Mouse (Mus musculus) heart, postnatal 0 days (tissue): ENCODE data around the gene Slc25a22. TPM values are rescaled to one million over a fixed set of nuclear protein-coding genes. Genes with fewer than 3 reads are reported as not detected.

Experiments
- ATAC-seq: fragments of 200-750 bp; cut with Nextera tagmentation; 2 replicates; pipeline ENCODE4 v1.8.0; 2017; ENCODE audit warnings: low read depth, moderate number of reproducible peaks, moderate library complexity; ENCODE audit not compliant: insufficient read depth
- DNase-seq: peaks from one replicate; pipeline ENCODE4 v3.0.0-alpha.2; 2016; ENCODE audit warnings: low spot score
- H3K27ac ChIP-seq: fragments of 300-500 bp; sonication (generic); 2 replicates; pipeline ENCODE4 v1.5.1; 2014; ENCODE audit warnings: low read depth, mild to moderate bottlenecking
- H3K27me3 ChIP-seq: fragments of 300-500 bp; sonication (generic); 2 replicates; pipeline ENCODE4 v1.6.1; 2014; ENCODE audit warnings: low read length, mixed read lengths; ENCODE audit not compliant: control insufficient read depth, insufficient read depth
- H3K36me3 ChIP-seq: fragments of 300-500 bp; sonication (generic); replicated peaks from 2 replicates; pipeline ENCODE4 v1.6.1; 2014; ENCODE audit warnings: low read length, mixed read lengths; ENCODE audit not compliant: control insufficient read depth, insufficient read depth
- H3K4me1 ChIP-seq: fragments of 300-500 bp; sonication (generic); 2 replicates; pipeline ENCODE4 v1.6.1; 2014; ENCODE audit warnings: antibody characterized with exemption; ENCODE audit not compliant: control insufficient read depth, insufficient read depth
- H3K4me2 ChIP-seq: fragments of 300-500 bp; sonication (generic); 2 replicates; pipeline ENCODE4 v1.6.1; 2014; ENCODE audit warnings: low read depth, mild to moderate bottlenecking, low read length, moderate library complexity
- H3K4me3 ChIP-seq: fragments of 300-500 bp; sonication (generic); 2 replicates; pipeline ENCODE4 v1.5.1; 2014; ENCODE audit warnings: low read depth, low read length
- H3K9ac ChIP-seq: fragments of 300-500 bp; sonication (generic); replicated peaks from 2 replicates; pipeline ENCODE4 v1.6.1; 2014; ENCODE audit warnings: low read depth, low read length, mixed read lengths
- H3K9me3 ChIP-seq: fragments of 300-500 bp; sonication (generic); replicated peaks from 2 replicates; pipeline ENCODE4 v1.6.1; 2016; ENCODE audit warnings: low read length; ENCODE audit not compliant: control insufficient read depth
- CTCF ChIP-seq: IDR thresholded peaks from 2 replicates; pipeline ENCODE4 v1.5.1; 2016; ENCODE audit warnings: antibody characterized with exemption, control low read depth, low read depth
- EP300 ChIP-seq: IDR thresholded peaks from 2 replicates; pipeline ENCODE4 v1.6.1; 2016; ENCODE audit warnings: antibody characterized with exemption, low read depth
- WGBS: fragments of 180-500 bp; shearing (Covaris S2); extraction: QIAGEN DNeasy Blood & Tissue Kit; methylation state at CpG from one replicate; pipeline ENCODE4 v1.1.7; 2014; 5-methylcytosine and 5-hydroxymethylcytosine counted together
- polyA plus RNA-seq: library from polyadenylated mRNA; unstranded; fragments of >200 nt; fragmentation: Nextera tagmentation; extraction: Ambion mirVana; gene quantifications from 2 replicates; pipeline ENCODE4 v1.2.1, GENCODE M21; 2015
- total RNA-seq: library from RNA; depleted of rRNA; stranded (reverse); fragments of >200 nt; gene quantifications from 2 replicates; pipeline ENCODE4 v1.2.3, GENCODE M21; 2014; ENCODE audit warnings: low replicate concordance

The Slc25a22 gene
- total and polyA plus RNA-seq, 2 experiments from 2014 or later = 13.1 to 17.7 TPM

DNA sequence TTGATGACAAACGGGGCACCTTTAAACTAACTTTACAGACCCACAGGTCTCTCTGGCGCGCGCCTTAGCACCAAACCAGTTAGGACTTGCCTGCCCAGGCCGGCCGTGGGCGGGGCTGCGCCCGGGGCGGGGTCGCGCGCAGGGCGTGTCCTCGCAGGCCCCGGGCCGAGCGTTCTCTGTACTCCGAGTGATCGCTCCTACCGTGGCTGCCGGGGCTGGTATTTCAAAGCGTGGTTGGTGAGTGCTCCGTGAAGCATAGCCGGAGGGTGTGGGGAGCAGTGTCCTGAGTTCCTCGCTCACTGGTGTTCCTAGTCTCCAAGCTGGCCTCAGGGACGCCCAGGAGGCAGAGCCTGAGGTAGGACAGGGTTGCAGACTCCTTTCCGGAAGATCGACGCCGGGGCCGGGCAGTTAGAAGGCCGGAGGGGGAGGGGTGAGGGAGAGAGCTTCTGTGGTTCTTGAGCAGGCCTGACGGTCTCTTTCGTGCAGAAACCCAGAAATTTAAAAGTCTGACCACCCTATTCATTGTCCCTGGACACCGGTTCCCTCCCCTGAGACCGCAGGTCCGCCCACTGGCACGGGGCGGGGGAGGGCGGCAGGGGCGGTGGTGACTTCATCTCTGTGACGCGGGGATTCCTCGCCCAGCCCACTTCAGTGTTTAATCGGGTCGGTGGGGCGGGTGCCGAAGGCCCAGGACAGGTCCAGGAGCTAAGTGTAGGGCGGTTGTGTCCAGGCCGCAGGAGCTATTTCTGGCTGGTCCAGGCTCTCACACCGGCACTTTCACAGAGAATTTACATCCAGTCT lies 29.7 kb upstream of the Slc25a22 start, which contains the start of gene Cd151:
Gene Cd151, plus strand, starts transcription at position 163 of the 801 bp plus-strand sequence.
- WGBS = under 1% methylated on average over 52 of the region's 52 CpGs
- H3K4me3 ChIP-seq = peak within 1 kb of the TSS; percentile 63
- H3K4me1 ChIP-seq = peaks cover 23% of the 10 kb centered on the region
- peak within 1 kb of the TSS; percentile 71 for H3K9ac ChIP-seq
- peak within 1 kb of the TSS; percentile 97 for H3K27ac ChIP-seq
- H3K36me3 ChIP-seq = peaks cover 27% of the 10 kb centered on the region
- DNase-seq = peak; percentile 84
- TF ChIP-seq EP300 (no peak; the same call in 1 of the 2 replicates), CTCF (no peak)
- peaks cover 16% of the 10 kb centered on the region; the same call in 1 of the 2 replicates for H3K27me3 ChIP-seq
- peak; percentile 78 for ATAC-seq
- H3K4me2 ChIP-seq = peak within 1 kb of the TSS; percentile 66
- no peaks in the 10 kb centered on the region for H3K9me3 ChIP-seq

DNA sequence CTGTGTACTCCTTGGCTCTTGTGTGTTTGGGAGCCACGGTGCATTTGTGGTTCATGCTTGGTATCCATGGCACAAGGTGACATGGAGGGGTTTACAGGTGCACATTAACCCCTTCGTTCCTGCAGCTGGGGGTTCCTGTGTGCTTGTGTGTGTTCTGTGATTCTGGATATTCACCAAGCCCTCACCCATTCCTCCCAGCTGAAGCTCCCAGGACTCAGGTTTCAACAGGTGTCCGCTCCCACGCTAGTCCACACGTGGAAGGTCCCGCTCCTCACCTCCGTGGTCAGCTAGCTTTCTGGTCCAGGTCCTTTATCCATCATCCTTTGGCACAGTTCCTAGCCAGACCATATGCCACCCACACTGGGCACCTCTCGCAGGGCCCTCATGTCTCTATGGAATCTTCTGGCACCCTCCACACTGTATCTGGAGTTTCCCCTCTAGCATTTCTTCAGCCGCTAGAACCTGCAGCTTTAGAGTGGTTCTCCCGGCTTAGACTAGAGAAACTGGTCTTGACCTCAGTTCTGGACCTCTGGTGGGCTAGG lies 29.0 kb upstream of the Slc25a22 start:
- Histone ChIP-seq H3K36me3 (peaks cover 20% of the 10 kb centered on the region), H3K4me3 (peak overlapping the region; percentile 63), H3K27me3 (peaks cover 16% of the 10 kb centered on the region; the same call in 1 of the 2 replicates), H3K4me1 (peaks cover 23% of the 10 kb centered on the region), H3K4me2 (peak overlapping the region; percentile 66), H3K9ac (peak overlapping the region; percentile 71), H3K27ac (peak overlapping the region; percentile 97), H3K9me3 (no peaks in the 10 kb centered on the region)
- TF ChIP-seq EP300 (no peak), CTCF (no peak)
- DNase-seq (no peak), ATAC-seq (no peak)
- WGBS = 60% methylated on average over 10 of the region's 10 CpGs

DNA sequence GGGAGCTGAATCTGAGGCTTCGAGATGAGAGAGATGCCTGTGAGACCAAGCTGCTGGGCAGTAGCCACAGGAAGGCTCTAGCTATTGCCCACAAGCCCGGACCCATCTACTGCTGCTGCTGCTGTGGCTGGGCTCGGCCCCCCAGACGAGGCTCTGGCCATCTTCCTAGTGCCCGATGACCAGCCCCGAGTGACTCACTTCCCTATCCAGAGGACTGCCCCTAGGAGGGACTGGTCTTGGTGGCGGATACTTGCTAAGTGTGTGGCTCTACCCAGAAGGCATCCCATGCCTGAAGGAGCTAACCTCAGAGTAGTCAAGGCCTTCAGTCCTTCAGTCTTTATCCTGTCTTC lies 28.3 kb upstream of the Slc25a22 start:
- Histone ChIP-seq H3K36me3 (peaks cover 14% of the 10 kb centered on the region), H3K9me3 (no peaks in the 10 kb centered on the region), H3K4me1 (peaks cover 29% of the 10 kb centered on the region), H3K4me2 (0 out of 2 replicates have a peak overlapping the region, but pooled peaks have one; percentile 53), H3K27me3 (peaks cover 16% of the 10 kb centered on the region; the same call in 1 of the 2 replicates), H3K4me3 (no peak overlapping the region), H3K9ac (no peak overlapping the region), H3K27ac (peak overlapping the region; percentile 64)
- peak; percentile 37 for DNase-seq
- 68% methylated on average over 7 of the region's 7 CpGs for WGBS
- ATAC-seq = no peak
- TF ChIP-seq CTCF (no peak), EP300 (no peak)

DNA sequence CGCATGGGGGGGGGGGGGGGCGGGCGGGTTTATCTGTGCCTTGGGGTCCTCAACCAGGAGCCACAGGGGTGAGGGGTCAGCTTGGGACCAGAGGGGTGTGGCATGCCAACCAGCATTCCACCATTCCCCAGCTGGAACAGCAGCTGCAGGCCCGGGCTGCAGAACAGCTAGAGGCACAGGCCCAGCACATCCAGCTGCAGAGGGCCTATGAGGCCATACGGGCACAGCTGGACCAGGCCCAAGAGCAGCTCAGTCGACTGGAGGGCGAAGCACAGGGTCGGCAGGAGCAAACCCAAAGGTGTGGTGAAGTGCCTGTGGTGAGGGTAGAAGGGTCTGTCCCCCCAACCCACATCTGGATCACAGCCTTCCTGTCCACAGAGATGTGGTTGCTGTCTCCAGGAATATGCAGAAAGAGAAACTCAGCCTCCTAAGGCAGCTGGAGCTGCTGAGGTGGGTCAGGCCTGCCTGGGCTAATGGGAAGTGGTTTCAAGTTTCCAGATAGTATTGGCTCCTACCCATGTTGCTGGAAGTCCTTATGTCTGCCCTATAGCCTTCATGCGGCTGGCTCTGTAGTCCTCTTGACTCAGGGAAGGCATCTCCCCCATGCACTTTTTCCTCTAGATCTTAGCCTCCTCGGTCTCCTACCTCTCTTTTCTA lies 27.8 kb upstream of the Slc25a22 start:
- Histone ChIP-seq H3K9me3 (no peaks in the 10 kb centered on the region), H3K27ac (peak overlapping the region; percentile 64), H3K4me1 (peaks cover 33% of the 10 kb centered on the region), H3K4me2 (peak overlapping the region; percentile 53), H3K9ac (peak overlapping the region; percentile 9; the same call in 1 of the 2 replicates), H3K36me3 (peaks cover 9% of the 10 kb centered on the region), H3K4me3 (0 out of 2 replicates have a peak overlapping the region, but pooled peaks have one; percentile 36), H3K27me3 (peaks cover 16% of the 10 kb centered on the region; the same call in 1 of the 2 replicates)
- DNase-seq = no peak
- no peak for ATAC-seq
- no peak for TF ChIP-seq CTCF
- no peak for TF ChIP-seq EP300
- 38% methylated on average over 10 of the region's 10 CpGs for WGBS

DNA sequence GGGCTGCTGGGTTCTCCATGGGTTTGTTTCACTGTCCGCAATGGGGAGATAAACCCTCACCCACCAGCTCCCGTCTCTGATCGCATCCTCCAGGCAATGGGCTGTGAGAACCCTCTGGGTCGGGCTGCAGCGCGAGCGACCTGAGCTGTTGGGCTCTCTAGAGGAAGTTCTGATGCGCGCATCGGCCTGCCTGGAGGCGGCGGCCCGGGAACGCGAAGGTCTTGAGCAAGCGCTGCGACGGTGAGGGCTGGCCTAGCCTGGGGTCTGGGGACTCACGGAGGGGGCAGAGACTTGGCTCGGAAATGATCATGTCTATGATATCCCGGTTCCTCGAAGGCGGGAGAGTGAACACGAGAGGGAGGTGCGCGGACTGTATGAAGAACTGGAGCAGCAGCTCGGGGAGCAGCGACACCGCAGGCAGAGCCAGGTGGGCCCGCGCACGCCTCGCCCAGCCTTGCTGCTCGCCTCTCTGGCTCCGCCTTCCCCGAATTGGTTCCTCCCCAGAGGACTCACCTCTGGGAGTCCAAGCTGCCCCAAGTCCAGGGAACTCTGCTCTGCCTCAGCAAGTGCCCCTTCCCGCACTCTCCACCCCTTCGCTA lies 27.0 kb upstream of the Slc25a22 start:
- peaks cover 16% of the 10 kb centered on the region; the same call in 1 of the 2 replicates for H3K27me3 ChIP-seq
- TF ChIP-seq EP300 (no peak), CTCF (no peak)
- DNase-seq (no peak), ATAC-seq (no peak)
- H3K4me1 ChIP-seq = peaks cover 26% of the 10 kb centered on the region
- peaks cover 9% of the 10 kb centered on the region for H3K36me3 ChIP-seq
- peak overlapping the region; percentile 78 for H3K27ac ChIP-seq
- WGBS = 16% methylated on average over 36 of the region's 38 CpGs
- no peaks in the 10 kb centered on the region for H3K9me3 ChIP-seq
- peak overlapping the region; percentile 36 for H3K4me3 ChIP-seq
- H3K9ac ChIP-seq = peak overlapping the region; percentile 9; the same call in 1 of the 2 replicates
- H3K4me2 ChIP-seq = peak overlapping the region; percentile 53
